Mouse (Mus musculus) 3T3-L1 (cell line): ENCODE measurements around the gene Lrrc28.

Experiments
- DNase-seq: peaks from one replicate; pipeline ENCODE4 v3.0.0-alpha.2; 2015; ENCODE audit warnings: low read depth, low spot score

Lrrc28 gene

GRCm38 (mm10) chr7:67487889-67488411, 157.1 kb downstream of the Lrrc28 start:
- DNase-seq = no peak

GRCm38 (mm10) chr7:67486925-67487760, 157.9 kb downstream of the Lrrc28 start:
- no peak for DNase-seq

DNA sequence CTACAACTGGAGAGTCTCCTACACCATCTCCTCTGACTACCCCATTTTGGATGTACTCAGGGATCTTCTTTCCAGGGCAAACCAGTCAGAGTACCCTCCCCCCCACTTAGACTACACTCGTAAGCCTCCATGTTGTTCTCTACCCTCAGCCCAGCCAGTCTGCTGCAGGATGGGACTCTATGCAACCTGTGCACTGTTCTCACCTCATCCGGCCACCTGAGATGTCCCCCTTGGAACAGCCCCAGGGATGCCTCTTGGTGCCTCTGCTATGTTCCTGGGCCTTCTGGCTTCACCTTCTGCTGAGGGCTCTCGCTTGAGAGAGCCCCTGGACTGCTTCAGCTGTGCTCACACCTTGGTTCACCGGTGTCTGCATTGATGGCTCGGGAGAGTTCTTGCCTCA, 158.7 kb downstream of the Lrrc28 start:
- DNase-seq = no peak

GRCm38 (mm10) chr7:67483698-67484097, 161.4 kb downstream of the Lrrc28 start:
- DNase-seq = no peak

DNA sequence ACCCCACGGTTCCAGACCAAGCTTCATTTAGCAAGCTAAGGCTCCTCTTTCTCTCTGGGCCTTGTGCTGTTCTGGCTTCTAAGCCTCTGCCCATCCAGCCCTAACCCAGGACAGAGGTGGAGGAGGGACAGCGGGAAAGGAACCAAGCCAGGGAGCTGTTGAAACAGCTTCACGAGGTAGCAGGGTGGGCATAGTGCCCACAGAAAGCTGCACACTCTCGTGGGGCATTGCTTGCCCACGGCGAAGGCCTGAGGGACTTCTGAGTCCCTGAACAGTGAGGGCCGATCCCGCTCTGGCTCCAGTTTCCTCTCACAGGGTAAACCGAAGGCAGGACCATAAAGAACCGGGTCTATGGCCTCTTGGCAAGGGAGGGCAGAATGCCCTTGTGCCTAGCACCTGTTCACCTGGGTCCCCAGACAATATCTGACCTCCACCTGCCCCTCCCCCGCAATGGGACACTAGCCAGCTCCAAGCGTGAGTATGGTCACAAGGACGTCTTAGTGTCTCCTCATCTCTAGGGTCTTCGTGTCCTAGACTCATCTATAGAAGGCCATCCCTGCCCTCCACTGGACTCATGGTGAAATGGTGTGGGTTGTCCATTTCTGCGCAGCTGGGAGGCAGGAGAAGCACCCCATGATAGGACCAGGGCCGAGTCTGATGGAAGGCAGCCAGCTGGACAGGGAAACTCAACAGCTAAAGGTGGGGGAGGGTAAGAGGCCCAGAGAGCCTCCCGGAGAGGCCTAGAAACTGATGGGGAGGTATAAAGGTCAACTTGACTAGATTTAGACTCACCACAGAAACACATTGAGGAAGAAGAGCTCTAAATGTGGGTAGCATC, 165.3 kb downstream of the Lrrc28 start:
- DNase-seq = no peak

GRCm38 (mm10) chr7:67479168-67479567, 165.9 kb downstream of the Lrrc28 start:
- DNase-seq = no peak

- no peak for DNase-seq
These were observed 167.1 kb downstream of the Lrrc28 start for GRCm38 (mm10) chr7:67477996-67478395.

DNA sequence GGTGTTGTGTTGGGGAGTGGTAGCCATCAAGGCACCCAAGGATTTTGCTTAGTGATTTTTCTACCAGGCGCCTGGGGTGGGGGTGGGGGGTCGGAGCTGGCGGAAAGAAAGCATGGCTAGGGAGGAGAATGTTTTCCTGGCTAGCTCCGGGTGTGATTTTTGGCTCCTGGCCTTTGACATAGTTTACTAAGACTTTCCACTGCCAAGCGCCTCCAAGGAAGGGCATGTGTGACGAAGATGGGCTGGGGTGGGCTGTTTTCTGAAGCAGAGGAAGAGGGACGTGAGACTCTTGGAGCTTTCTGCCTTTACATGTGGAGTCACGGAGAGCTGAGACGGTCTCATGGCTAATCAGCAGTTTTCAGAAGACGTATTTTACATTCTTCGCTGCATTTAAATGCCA, 173.8 kb downstream of the Lrrc28 start:
- DNase-seq = no peak

- DNase-seq = no peak
These were observed 176.2 kb downstream of the Lrrc28 start for GRCm38 (mm10) chr7:67468802-67469408.

GRCm38 (mm10) chr7:67468180-67468579, 176.9 kb downstream of the Lrrc28 start:
- no peak for DNase-seq

- no peak for DNase-seq
These were observed 178.7 kb downstream of the Lrrc28 start for GRCm38 (mm10) chr7:67466322-67466721.

- no peak for DNase-seq
These were observed 180.4 kb downstream of the Lrrc28 start for GRCm38 (mm10) chr7:67464633-67465032.

DNA sequence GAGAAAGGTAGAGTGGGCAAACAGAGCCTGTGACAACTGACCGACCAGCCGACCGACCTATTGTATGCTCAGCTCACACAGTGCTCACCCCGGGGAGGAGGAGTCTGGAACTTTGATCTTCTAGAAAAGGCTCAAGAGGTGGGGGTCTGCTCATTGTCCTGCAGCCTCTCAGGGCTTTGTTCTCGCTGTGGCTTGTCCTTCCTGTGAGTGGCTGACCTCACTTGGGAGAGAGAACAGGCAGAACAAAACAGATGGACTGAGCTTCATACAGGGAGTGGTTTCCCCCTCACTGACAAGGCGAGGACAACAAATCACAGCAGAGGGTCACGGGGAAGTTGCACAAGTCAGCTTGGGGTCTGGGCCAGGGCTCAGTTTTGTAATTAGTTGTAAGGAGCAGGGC, 181.5 kb downstream of the Lrrc28 start:
- DNase-seq = no peak
